ENCODE assay signal across 14 mouse cellular contexts in the genomic region with DNA sequence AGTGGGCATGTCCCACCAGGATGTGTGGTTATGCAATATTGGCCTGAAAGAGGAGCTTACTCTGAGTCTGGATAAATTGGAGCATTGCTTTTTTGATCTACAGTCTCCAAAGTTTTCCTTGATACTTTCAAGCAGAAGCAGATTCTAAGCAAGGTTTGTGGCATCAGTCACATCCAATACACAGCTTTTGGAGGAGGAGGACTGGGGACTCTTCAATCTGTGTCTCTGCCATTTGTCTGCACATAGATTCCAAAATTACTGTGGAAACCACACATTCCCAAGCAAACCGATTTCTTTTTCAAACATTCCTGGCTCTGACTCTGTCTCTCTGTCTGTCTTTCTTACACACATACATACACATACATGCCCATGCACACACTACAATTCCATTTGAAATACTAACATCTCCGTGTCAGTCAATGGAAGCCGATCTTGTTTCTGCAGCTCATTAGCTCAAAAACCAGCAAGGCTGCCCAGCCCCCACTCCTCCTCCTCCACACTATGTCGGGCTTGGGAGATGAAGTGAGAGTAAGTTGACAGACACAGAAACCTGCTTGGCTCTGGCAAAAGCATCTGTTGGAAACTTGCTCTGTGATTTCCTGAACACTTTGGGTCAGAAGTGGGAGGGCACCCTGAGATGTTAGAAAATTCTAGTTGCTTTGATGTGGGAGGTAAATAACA. TPM values are rescaled to one million over a fixed set of nuclear protein-coding genes. Genes with fewer than 3 reads are reported as not detected.
A peak's percentile ranks its signal among the peaks of the same experiment; 100 is the strongest.
DNase-seq lines count a peak whose midpoint lies in the region.
"Had no signal": no experiment of that assay in that cellular context is flagged by ENCODE, and none has a peak within 500 bp of the region (broad histone marks: within the 10 kb centered on the region; RNA-seq: fewer than 3 reads in every experiment).

No protein-coding gene starts in this region.

- DNase-seq in heart, adult 11 months, result peak; percentile 71
- DNase-seq in heart, postnatal 36 days, result no peak
- peak; percentile 30 for DNase-seq in right cerebral cortex, adult 18-20 months
- no peak for DNase-seq in right cerebral cortex, postnatal 25 days
- DNase-seq in layer of hippocampus, postnatal 36 days, result peak; percentile 11 to 39
- peak; percentile 29 for DNase-seq in telencephalon, adult 2 months (ENCODE audit: low read depth, low spot score)
- no peak for DNase-seq in adrenal gland, adult (ENCODE audit: inconsistent age in 2 of 2, low spot score in 1 of 2)
- no peak for DNase-seq in gastrocnemius, postnatal 4 days (ENCODE audit: low spot score in 2 of 2)
- DNase-seq: B cell, adult 2 months; cerebellum, adult 11 months; kidney, postnatal 36 days had no signal

- intact Hi-C loops in heart, postnatal 36 days (cut with DNase I), result no loop called here

RNA-seq across cellular contexts. Expression of a gene that starts 18.5 kb away (rescaled TPM):
- total RNA-seq in heart, postnatal 36 days (2021), result not detected
- total RNA-seq in layer of hippocampus, postnatal 36 days (2021), result not detected
- not detected for total RNA-seq in gastrocnemius, postnatal 4 days (2021)
- total RNA-seq: adrenal gland, adult 18-20 months; gastrocnemius, adult 18-20 months; MEL had no signal

Comparison
In these comparisons a context has a peak if more than half of its experiments do, and no peak if none do; other contexts are left out.
1. DNase-seq: peak in heart, adult 11 months (single experiment), right cerebral cortex, adult 18-20 months (single experiment), layer of hippocampus, postnatal 36 days (2 of 2) and telencephalon, adult 2 months (single experiment); none in heart, postnatal 36 days (0 of 2), right cerebral cortex, postnatal 25 days (single experiment), adrenal gland, adult (0 of 2) and gastrocnemius, postnatal 4 days (0 of 2).